Mouse (Mus musculus): ENCODE data around the gene Papln.

DNA sequence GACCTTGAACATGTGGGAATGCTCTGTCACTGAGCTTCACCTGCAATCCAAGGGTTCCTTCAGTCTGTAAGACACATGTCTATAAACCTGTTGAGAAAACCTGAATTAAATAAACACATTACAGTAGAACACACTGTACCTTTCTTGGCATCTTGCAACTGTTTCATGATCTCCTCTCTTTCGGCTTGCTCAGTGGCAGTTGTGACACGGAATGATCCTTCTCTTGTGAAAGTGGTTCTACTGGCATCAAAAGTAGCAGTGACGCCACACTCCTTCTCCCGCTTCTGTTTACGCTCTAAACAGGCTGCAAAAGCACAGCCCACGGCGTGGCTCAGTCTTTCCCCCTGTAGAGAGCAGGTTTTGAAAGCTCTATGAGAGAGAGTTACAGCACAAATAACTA, 40.2 kb downstream of the Papln start:
- TF ChIP-seq CTCF (IDR thresholded peaks at IDR 0.05; ENCODE audit: insufficient read depth, low read length) (no peak), POLR2A (IDR thresholded peaks at IDR 0.05; ENCODE audit: borderline replicate concordance, extremely low read depth, low read depth, low read length) (no peak)
